Mouse (Mus musculus) embryonic facial prominence, embryonic 15.5 days (tissue): ENCODE measurements at regions not wholly inside any gene's neighbourhood (a gene's known extent, or its start where the extent isn't known, plus 50 kb on each side); places are given as distances from the start of the nearest gene placed in this dataset.

Experiments used
- ATAC-seq: fragments of 200-750 bp; cut with Nextera tagmentation; 2 replicates; pipeline ENCODE4 v1.8.0; 2017; ENCODE audit warnings: low read depth, moderate TSS enrichment; ENCODE audit not compliant: insufficient number of reproducible peaks, low FRiP score, low TSS enrichment
- H3K27ac ChIP-seq: fragments of 300-500 bp; sonication (generic); replicated peaks from 2 replicates; pipeline ENCODE4 v1.5.1; 2015; ENCODE audit warnings: mild to moderate bottlenecking, inconsistent platforms
- H3K27me3 ChIP-seq: fragments of 300-500 bp; sonication (generic); 2 replicates; pipeline ENCODE4 v1.6.1; 2015; ENCODE audit warnings: inconsistent platforms
- H3K36me3 ChIP-seq: fragments of 300-500 bp; sonication (generic); 2 replicates; pipeline ENCODE4 v1.6.1; 2015; ENCODE audit warnings: mild to moderate bottlenecking, inconsistent platforms
- H3K4me1 ChIP-seq: fragments of 300-500 bp; sonication (generic); 2 replicates; pipeline ENCODE4 v1.6.1; 2015; ENCODE audit warnings: inconsistent platforms
- H3K4me2 ChIP-seq: fragments of 300-500 bp; sonication (generic); replicated peaks from 2 replicates; pipeline ENCODE4 v1.6.1; 2015; ENCODE audit warnings: mild to moderate bottlenecking, inconsistent platforms
- H3K4me3 ChIP-seq: fragments of 300-500 bp; sonication (generic); replicated peaks from 2 replicates; pipeline ENCODE4 v1.5.1; 2015; ENCODE audit warnings: mild to moderate bottlenecking, inconsistent platforms
- H3K9ac ChIP-seq: fragments of 300-500 bp; sonication (generic); 2 replicates; pipeline ENCODE4 v1.6.1; 2015; ENCODE audit warnings: inconsistent platforms
- H3K9me3 ChIP-seq: fragments of 300-500 bp; sonication (generic); replicated peaks from 2 replicates; pipeline ENCODE4 v1.6.1; 2016; ENCODE audit warnings: inconsistent platforms
- WGBS: fragments of 180-500 bp; shearing (Covaris S2); methylation state at CpG from one replicate; pipeline ENCODE4 v1.1.7; 2015; 5-methylcytosine and 5-hydroxymethylcytosine counted together

- Histone ChIP-seq H3K36me3 (no peaks in the 10 kb centered on the region), H3K27ac (no peak overlapping the region), H3K27me3 (no peaks in the 10 kb centered on the region), H3K9ac (no peak overlapping the region), H3K9me3 (no peaks in the 10 kb centered on the region), H3K4me2 (no peak overlapping the region), H3K4me1 (peaks cover 6% of the 10 kb centered on the region), H3K4me3 (no peak overlapping the region)
- ATAC-seq: no peak
- WGBS: 90% methylated on average over 1 of the region's 1 CpGs
These were observed 213.9 kb upstream of the Mki67 start for GRCm38 (mm10) chr7:135930091-135930490.

- ATAC-seq: peak; percentile 43; the same call in 1 of the 2 replicates
- no peak overlapping the region for H3K27ac ChIP-seq
These were observed 216.5 kb upstream of the Mki67 start for GRCm38 (mm10) chr7:135932595-135933175.

GRCm38 (mm10) chr7:135935180-135935579, 219.0 kb upstream of the Mki67 start:
- WGBS: 54% methylated on average over 1 of the region's 1 CpGs
- Histone ChIP-seq H3K4me1 (peaks cover 6% of the 10 kb centered on the region), H3K9me3 (no peaks in the 10 kb centered on the region), H3K9ac (no peak overlapping the region), H3K36me3 (no peaks in the 10 kb centered on the region), H3K27ac (no peak overlapping the region), H3K27me3 (no peaks in the 10 kb centered on the region), H3K4me3 (no peak overlapping the region), H3K4me2 (no peak overlapping the region)
- ATAC-seq: no peak

More at GRCm38 (mm10) chr7:135932595-135933175, 216.5 kb upstream of the Mki67 start:
- Histone ChIP-seq H3K4me1 (peaks cover 6% of the 10 kb centered on the region), H3K9ac (no peak overlapping the region), H3K36me3 (no peaks in the 10 kb centered on the region), H3K4me3 (no peak overlapping the region), H3K27me3 (no peaks in the 10 kb centered on the region), H3K4me2 (no peak overlapping the region), H3K9me3 (no peaks in the 10 kb centered on the region)
- 43% methylated on average over 5 of the region's 5 CpGs for WGBS

- Histone ChIP-seq H3K9me3 (no peaks in the 10 kb centered on the region), H3K27me3 (no peaks in the 10 kb centered on the region), H3K36me3 (no peaks in the 10 kb centered on the region), H3K9ac (no peak overlapping the region), H3K4me3 (no peak overlapping the region), H3K27ac (no peak overlapping the region), H3K4me1 (peaks cover 6% of the 10 kb centered on the region), H3K4me2 (no peak overlapping the region)
- ATAC-seq: no peak
- WGBS: 94% methylated on average over 3 of the region's 3 CpGs
These were observed 221.3 kb upstream of the Mki67 start for GRCm38 (mm10) chr7:135937465-135937864.

- Histone ChIP-seq H3K9ac (no peak overlapping the region), H3K4me1 (no peaks in the 10 kb centered on the region), H3K27me3 (no peaks in the 10 kb centered on the region), H3K36me3 (no peaks in the 10 kb centered on the region), H3K9me3 (no peaks in the 10 kb centered on the region), H3K4me3 (no peak overlapping the region), H3K27ac (no peak overlapping the region), H3K4me2 (no peak overlapping the region)
- 66% methylated on average over 5 of the region's 5 CpGs for WGBS
- no peak for ATAC-seq
These were observed 223.2 kb upstream of the Mki67 start for GRCm38 (mm10) chr7:135939341-135939740.

- no peak for ATAC-seq
- Histone ChIP-seq H3K27ac (no peak overlapping the region), H3K36me3 (no peaks in the 10 kb centered on the region), H3K4me1 (no peaks in the 10 kb centered on the region; the same call in 1 of the 2 replicates), H3K4me3 (no peak overlapping the region), H3K9ac (no peak overlapping the region), H3K9me3 (no peaks in the 10 kb centered on the region), H3K27me3 (no peaks in the 10 kb centered on the region), H3K4me2 (no peak overlapping the region)
- 74% methylated on average over 2 of the region's 2 CpGs for whole genome bisulfite sequencing
These were observed 226.7 kb upstream of the Mki67 start for GRCm38 (mm10) chr7:135942826-135943225.

GRCm38 (mm10) chr7:135946071-135946646, 230.0 kb upstream of the Mki67 start:
- H3K4me2 ChIP-seq: no peak overlapping the region
- H3K27me3 ChIP-seq: no peaks in the 10 kb centered on the region
- WGBS: 58% methylated on average over 5 of the region's 5 CpGs
- H3K9me3 ChIP-seq: no peaks in the 10 kb centered on the region
- no peaks in the 10 kb centered on the region for H3K36me3 ChIP-seq
- 0 out of 2 replicates have a peak, but pooled peaks have one; percentile 24 for ATAC-seq
- no peaks in the 10 kb centered on the region; the same call in 1 of the 2 replicates for H3K4me1 ChIP-seq
- no peak overlapping the region for H3K9ac ChIP-seq
- H3K4me3 ChIP-seq: no peak overlapping the region
- H3K27ac ChIP-seq: no peak overlapping the region

GRCm38 (mm10) chr7:135961026-135961425, 244.9 kb upstream of the Mki67 start:
- ATAC-seq: no peak
- WGBS: 72% methylated on average over 8 of the region's 8 CpGs
- no peaks in the 10 kb centered on the region for H3K4me1 ChIP-seq

GRCm38 (mm10) chr7:135965528-135965927, 249.4 kb upstream of the Mki67 start:
- Histone ChIP-seq H3K4me3 (no peak overlapping the region), H3K9me3 (no peaks in the 10 kb centered on the region), H3K27me3 (no peaks in the 10 kb centered on the region), H3K4me1 (peaks cover 6% of the 10 kb centered on the region; the same call in 1 of the 2 replicates), H3K27ac (no peak overlapping the region), H3K9ac (no peak overlapping the region), H3K36me3 (no peaks in the 10 kb centered on the region), H3K4me2 (no peak overlapping the region)
- 63% methylated on average over 6 of the region's 6 CpGs for WGBS
- ATAC-seq: no peak

More at GRCm38 (mm10) chr7:135961026-135961425, 244.9 kb upstream of the Mki67 start:
- no peak overlapping the region for H3K27ac ChIP-seq
- H3K4me3 ChIP-seq: no peak overlapping the region
- no peaks in the 10 kb centered on the region for H3K27me3 ChIP-seq
- H3K9ac ChIP-seq: no peak overlapping the region
- H3K9me3 ChIP-seq: no peaks in the 10 kb centered on the region
- H3K4me2 ChIP-seq: no peak overlapping the region
- no peaks in the 10 kb centered on the region for H3K36me3 ChIP-seq

GRCm38 (mm10) chr7:135966231-135966630, 250.1 kb upstream of the Mki67 start:
- H3K9ac ChIP-seq: no peak overlapping the region
- no peak for ATAC-seq
- WGBS: 52% methylated on average over 4 of the region's 4 CpGs
- H3K27ac ChIP-seq: no peak overlapping the region
- H3K36me3 ChIP-seq: no peaks in the 10 kb centered on the region
- no peaks in the 10 kb centered on the region for H3K9me3 ChIP-seq
- no peak overlapping the region for H3K4me3 ChIP-seq
- no peak overlapping the region for H3K4me2 ChIP-seq
- peaks cover 6% of the 10 kb centered on the region; the same call in 1 of the 2 replicates for H3K4me1 ChIP-seq
- H3K27me3 ChIP-seq: no peaks in the 10 kb centered on the region

- no peak overlapping the region for H3K4me3 ChIP-seq
- H3K36me3 ChIP-seq: no peaks in the 10 kb centered on the region
- no peak overlapping the region for H3K9ac ChIP-seq
- no peak for ATAC-seq
- H3K27me3 ChIP-seq: no peaks in the 10 kb centered on the region
- no peak overlapping the region for H3K27ac ChIP-seq
- H3K4me2 ChIP-seq: no peak overlapping the region
- 59% methylated on average over 8 of the region's 8 CpGs for WGBS
- peaks cover 6% of the 10 kb centered on the region; the same call in 1 of the 2 replicates for H3K4me1 ChIP-seq
- H3K9me3 ChIP-seq: no peaks in the 10 kb centered on the region
These were observed 252.5 kb upstream of the Mki67 start for GRCm38 (mm10) chr7:135968638-135969037.

GRCm38 (mm10) chr7:135986021-135986420, 269.9 kb upstream of the Mki67 start:
- Histone ChIP-seq H3K27ac (no peak overlapping the region), H3K27me3 (no peaks in the 10 kb centered on the region), H3K4me2 (no peak overlapping the region), H3K4me3 (no peak overlapping the region), H3K9me3 (no peaks in the 10 kb centered on the region), H3K9ac (no peak overlapping the region), H3K4me1 (no peaks in the 10 kb centered on the region), H3K36me3 (no peaks in the 10 kb centered on the region)
- no peak for ATAC-seq
- 76% methylated on average over 6 of the region's 6 CpGs for WGBS
